Mouse (Mus musculus) c-Kit-positive CD71-positive TER-119-negative erythroid progenitor cells, embryonic 14.5 days (primary cell): ENCODE results near the gene Gpx3.
"Not testable (repeated sequence)": the region's sequence is repeated elsewhere in the genome, so short reads cannot be mapped to it uniquely, and the experiment has no call there.

Source experiments
- DNase-seq: peaks from one replicate; pipeline ENCODE4 v3.0.0-alpha.2; 2013; ENCODE audit warnings: low read depth

The Gpx3 gene

GRCm38 (mm10) chr11:54902333-54903323, at the start of gene Gpx3:
TSS of gene Gpx3 (plus strand) at chr11:54902453.
- DNase-seq, result no peak

- not testable (repeated sequence) for DNase-seq
Measured at GRCm38 (mm10) chr11:54858880-54859279, 43.4 kb upstream of the Gpx3 start.

- DNase-seq, result no peak
Measured at GRCm38 (mm10) chr11:54859322-54860165, 42.7 kb upstream of the Gpx3 start.

- DNase-seq, result peak; percentile 98
Measured at GRCm38 (mm10) chr11:54860256-54861038, 41.8 kb upstream of the Gpx3 start, which contains the start of gene Lyrm7. TSS of gene Lyrm7 (minus strand) at chr11:54860916.

- DNase-seq, result no peak
Measured at GRCm38 (mm10) chr11:54861471-54862420, 40.5 kb upstream of the Gpx3 start.

GRCm38 (mm10) chr11:54862621-54863520, 39.4 kb upstream of the Gpx3 start:
- DNase-seq, result no peak

GRCm38 (mm10) chr11:54865330-54866085, 36.7 kb upstream of the Gpx3 start:
- DNase-seq, result no peak

GRCm38 (mm10) chr11:54866119-54867048, 35.9 kb upstream of the Gpx3 start, which contains the start of gene Hint1:
TSS of gene Hint1 (plus strand) at chr11:54866383.
- DNase-seq, result peak; percentile 71

GRCm38 (mm10) chr11:54867049-54867385, 35.2 kb upstream of the Gpx3 start:
- no peak for DNase-seq

- no peak for DNase-seq
Measured at GRCm38 (mm10) chr11:54867903-54868434, 34.3 kb upstream of the Gpx3 start.

GRCm38 (mm10) chr11:54868445-54868844, 33.8 kb upstream of the Gpx3 start:
- DNase-seq, result no peak

- DNase-seq, result no peak
Measured at GRCm38 (mm10) chr11:54869318-54869717, 32.9 kb upstream of the Gpx3 start.

- no peak for DNase-seq
Measured at GRCm38 (mm10) chr11:54871831-54872537, 30.3 kb upstream of the Gpx3 start.

GRCm38 (mm10) chr11:54876031-54876430, 26.2 kb upstream of the Gpx3 start:
- DNase-seq, result no peak

- no peak for DNase-seq
Measured at GRCm38 (mm10) chr11:54878893-54879292, 23.4 kb upstream of the Gpx3 start.

- DNase-seq, result no peak
Measured at GRCm38 (mm10) chr11:54879434-54879833, 22.8 kb upstream of the Gpx3 start.

GRCm38 (mm10) chr11:54879922-54880321, 22.3 kb upstream of the Gpx3 start:
- no peak for DNase-seq
